Mouse (Mus musculus) cerebellum, adult (tissue): ENCODE data around the gene Gp1ba.
A peak's percentile ranks its signal among the peaks of the same experiment; 100 is the strongest.

Source experiments
- ATAC-seq: cut with Nextera tagmentation; 2 replicates; pipeline ENCODE4 v1.9.2; 2017; ENCODE audit warnings: mild to moderate bottlenecking, moderate library complexity, mixed read lengths; ENCODE audit not compliant: insufficient number of reproducible peaks, low FRiP score, low TSS enrichment

The Gp1ba gene

DNA sequence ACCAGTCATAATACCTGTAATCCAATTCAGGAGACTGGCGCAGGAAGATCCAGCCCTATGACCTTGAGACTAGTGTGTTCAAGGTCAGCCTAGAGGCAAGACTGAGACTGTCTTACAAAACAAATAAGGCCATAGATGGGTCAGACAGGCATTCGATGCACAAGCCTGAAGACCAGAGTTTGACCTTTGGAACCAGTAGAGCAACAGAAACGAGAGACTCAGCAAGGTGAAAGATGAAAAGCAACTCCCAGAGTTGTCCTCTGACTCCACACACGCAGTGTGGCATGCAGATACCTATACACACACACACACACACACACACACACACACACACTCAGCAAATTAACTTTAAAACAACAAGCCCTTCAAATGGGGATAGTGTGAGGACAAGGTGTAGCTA is 12.0 kb upstream of the Gp1ba start:
- ATAC-seq = no peak

DNA sequence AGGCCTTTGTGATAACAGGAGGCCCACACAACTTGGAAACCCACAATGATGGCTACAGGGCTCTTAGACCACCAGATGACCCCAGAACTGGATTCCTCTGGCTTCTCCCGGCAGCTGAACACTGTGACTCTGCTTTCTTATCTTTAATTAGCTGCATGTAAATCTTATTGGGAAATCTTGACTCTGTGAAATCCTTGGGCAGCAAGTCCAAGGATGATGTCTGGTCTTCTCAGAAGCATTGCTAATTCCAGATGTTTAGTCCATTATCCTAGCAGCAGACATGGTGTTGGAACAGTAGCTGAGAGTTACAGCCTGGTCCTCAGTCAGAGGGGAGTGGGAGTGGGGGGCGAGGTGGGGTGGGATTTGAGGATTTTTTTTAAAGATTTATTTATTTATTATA is 10.5 kb upstream of the Gp1ba start:
- no peak for ATAC-seq

DNA sequence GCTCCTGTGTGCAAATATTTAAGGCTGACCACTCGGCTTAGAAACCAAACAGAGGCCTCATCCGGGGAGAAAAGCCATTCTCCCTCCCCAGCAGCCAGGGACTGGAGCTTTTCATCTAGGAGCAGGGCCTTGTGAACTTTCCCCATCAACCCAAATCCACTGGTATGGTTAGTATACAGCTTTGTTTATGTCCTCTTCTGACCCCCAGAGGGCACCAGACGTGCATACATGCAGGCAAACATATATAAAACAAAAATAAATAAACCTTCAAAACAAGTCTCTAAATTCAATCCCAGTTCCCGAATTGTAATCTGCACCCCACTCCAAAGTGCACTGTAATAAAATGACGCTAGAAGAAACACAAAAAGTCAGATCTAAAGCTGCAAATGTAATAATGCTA is 9.4 kb upstream of the Gp1ba start:
- no peak for ATAC-seq

DNA sequence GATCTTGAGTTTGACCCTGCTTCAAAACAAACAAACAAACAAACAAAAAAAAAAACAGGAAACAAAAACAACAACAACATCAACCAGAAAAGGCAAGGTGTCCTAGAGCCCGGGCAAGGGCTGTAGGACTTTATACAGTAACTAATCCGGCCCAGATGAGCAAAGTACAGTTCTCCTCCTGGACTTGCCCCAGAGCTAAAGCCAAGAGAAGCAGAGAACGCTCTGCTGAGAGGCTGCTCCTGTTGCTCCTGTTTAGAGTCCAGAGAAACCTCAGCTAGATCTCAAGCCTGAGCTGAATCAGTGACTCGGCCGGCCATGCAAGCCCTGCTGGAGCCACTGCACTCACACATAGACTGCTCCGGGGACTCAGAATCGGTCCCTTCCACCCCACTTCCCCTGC is 8.8 kb upstream of the Gp1ba start:
- no peak for ATAC-seq

DNA sequence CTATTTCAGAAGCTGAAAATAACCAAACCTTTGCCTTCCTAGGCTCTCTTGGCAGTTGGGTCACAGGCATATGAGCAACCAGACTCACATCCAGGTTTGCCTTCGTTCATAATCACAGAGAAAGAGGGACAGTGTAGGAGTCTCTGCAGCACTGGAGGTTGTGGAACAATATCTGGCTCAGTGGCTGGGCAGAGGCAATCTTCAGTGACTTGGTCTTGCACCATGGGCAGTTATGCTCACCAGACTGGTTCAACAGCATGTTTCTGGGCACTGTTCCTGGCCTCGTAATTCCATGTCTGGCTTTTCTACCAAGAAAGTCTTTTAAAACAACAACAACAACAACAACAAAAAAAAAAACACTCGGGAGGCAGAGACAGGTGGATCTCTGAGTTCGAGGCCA is 3.3 kb upstream of the Gp1ba start:
- no peak for ATAC-seq

DNA sequence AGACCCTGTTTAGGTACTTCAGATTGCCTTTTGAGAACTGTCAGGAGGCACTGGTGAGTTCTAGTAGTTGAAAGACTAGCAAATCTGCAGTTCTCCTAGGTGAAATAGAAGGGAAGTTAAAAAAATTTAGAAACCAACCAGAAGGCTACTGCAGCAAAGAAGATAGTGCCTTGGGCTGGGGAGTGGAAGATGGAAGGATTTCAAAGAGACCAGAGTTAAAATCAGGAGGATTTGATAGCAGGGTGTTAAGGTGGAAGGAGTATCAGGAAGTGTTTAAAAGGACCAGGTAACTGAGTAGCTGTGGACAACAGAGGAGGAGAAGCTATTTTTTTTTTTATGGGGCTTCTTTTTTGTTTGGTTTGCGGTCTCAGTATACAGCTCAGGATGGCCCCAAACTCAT is 1.2 kb upstream of the Gp1ba start:
- ATAC-seq = no peak

DNA sequence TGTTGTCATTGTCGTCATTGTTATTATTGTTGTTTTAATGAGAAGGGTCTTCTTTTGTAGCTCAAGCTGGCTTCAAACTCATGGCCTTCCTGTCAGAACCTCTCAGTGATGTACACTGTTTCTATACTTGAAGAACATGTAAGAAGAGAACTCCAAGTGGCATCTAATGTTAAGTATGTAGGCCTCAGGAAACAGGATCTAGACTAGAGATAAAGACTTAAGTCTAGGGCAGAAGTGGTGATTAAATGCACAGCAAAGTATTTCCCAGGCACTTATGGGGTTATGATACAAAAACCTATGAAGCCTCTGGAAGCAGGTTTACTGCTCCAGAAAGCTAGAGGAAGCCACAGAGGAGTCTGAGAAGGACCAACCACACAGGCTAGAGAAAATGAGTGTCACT is 629 bp upstream of the Gp1ba start:
- no peak for ATAC-seq

DNA sequence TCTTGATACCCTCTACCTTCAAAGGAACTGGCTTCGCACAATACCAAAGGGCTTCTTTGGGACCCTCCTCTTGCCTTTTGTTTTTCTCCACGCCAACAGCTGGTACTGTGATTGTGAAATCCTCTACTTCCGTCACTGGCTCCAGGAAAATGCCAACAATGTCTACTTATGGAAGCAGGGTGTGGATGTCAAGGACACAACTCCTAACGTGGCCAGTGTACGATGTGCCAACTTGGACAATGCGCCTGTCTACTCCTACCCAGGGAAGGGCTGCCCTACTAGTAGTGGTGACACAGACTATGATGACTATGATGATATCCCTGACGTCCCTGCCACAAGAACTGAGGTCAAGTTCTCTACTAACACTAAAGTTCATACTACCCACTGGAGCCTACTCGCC is 1.1 kb downstream of the Gp1ba start:
- no peak for ATAC-seq

DNA sequence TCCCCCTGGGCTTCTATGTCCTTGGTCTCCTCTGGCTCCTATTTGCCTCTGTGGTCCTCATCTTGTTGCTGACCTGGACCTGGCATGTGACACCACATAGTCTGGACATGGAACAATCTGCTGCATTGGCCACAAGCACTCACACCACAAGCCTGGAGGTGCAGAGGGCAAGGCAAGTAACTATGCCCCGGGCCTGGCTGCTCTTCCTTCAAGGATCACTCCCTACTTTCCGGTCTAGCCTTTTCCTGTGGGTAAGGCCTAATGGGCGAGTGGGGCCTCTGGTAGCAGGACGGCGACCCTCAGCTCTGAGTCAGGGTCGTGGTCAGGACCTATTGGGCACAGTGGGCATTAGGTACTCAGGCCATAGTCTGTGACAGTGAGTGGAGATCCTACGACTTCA is 2.3 kb downstream of the Gp1ba start:
- no peak for ATAC-seq

DNA sequence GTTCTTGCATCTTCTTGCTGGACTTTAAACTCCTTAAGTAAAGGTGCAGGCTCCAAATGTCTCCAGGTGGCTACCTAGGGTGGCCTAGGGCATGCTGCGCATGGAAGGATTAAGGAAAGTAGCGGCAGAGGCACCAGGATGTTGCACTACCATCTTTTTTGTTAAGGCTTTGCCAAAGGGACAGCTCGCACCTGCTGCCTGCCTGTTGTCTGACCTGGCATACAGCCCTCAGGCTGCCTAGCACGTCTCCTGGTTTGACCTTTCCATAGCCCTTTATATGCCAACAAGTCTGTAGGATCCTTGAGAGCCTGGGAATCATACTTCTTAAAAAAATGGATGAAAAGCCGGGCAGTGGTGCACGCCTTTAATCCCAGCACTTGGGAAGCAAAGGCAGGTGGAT is 4.1 kb downstream of the Gp1ba start:
- no peak for ATAC-seq

DNA sequence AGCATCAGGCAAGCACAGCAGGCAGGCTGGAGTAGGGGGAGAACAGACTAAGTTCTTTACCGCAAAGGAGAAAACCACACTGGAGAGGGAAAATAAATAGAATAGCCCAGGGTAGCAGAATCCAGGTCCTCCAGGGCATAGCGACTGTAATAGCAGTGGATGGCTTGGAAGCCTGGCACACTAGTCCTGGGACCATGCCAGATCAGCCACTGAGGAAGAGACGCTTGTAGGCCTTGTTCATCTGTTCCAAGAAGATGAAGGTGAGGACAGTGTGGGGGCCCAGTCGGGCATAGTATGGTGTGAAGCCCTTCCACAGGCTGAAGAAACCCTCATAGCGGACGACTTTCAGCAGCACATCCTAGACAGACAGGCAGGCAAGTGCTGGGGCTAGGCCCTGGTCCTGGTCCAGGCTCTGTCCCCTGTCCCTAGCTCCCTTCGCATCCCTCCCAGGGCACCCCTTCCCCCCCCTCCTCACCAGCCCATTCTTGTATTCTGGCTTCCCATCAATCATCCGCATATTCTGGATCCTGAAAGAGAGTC is 5.7 kb downstream of the Gp1ba start:
- no peak for ATAC-seq

DNA sequence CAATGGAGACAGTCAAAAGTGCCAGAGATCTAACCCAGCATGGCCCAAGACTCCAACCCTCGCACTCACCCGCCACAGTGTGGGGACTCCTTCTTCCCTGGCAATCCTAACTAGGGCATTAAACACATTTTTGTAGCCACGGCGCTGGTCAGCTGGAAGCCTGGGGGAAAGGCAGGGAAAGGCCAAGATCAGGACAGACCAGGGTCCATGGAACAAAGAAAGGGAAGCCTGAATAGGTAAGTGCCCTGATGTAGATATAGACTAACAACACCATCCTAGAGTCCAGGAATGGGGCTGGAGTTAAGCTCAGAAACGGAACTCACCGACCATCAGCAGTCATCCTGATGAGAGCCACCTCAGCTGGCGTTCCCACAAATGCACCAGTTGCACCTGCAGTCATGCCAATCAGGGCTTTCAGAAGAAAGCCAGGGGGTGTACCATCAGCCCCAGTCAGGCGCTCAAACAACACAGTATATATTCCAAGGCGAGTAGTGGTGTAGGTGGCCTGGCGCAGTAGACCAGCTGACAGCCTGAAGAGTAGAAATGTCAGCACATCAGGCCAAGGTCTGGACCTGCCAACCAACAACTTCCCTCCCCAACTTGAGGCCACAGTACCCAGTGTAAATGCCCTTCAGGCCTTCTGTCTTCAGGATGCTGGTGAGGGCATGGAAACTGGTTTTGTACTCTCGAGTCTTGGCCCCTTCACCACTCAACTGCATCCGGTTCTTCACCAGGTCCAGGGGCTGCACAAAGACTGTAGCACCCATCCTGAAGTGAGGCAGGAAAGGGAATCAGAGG is 6.7 kb downstream of the Gp1ba start:
- no peak for ATAC-seq

DNA sequence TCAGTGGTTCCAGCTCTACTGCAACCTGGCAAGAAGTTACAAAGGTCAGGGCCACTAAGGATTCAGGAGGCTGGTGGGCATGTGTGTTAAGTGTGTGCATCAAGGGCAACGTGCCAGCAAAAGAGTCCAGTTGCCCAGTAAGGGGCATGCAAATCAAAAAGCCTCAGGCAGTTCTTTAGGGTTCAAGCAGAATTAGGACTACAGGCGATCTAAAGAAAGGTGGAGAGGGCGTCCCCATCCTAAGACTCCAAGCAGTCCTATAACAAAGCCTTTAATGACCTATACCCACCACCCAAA is 7.3 kb downstream of the Gp1ba start:
- ATAC-seq = 0 out of 2 replicates have a peak, but pooled peaks have one; percentile 26

DNA sequence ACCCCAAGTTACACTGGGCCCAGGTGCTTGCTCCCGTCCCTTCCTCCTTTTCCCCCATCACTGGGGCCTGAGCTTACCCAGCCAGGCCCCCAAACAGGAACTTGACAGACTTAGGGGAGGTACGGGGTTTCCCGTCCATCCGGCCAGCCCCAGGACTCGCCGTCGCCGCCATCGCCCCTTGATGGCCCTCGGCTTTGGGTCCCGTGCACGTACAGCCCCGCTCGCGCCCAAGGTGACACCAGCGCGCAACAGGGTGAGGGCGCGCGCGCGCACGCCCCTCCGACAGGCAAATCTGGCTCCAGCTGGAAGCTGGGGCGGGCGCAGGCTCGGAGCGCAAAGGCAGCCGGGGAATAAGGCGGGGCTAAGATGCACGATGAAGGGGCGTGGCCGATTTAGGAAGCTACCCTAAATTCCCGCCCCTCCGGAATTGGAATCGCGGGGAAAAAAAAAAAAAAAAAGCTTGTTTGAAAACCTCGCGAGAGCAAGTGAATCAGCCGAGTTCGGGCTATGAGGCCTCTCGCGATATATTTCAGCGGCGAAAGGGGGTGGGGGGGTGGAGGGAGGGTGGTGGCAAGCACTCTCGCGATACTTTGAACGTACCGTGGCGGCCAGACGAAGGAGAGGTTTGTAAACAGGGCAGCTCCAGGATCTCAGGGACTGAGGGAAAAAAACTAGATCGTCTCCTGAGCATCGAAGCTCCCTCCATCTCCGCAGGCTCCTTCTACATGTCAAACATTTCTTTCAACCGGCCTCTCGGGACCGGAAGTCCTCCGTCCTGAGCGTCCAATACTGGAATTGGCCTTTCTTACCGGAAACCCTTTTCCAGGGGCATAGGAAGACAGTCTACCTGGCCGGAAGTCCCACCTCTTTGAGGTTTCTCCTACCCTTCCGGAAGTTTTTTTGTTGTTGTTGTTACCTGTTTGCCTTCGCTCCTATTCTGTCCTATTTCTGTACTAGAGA is 8.0 kb downstream of the Gp1ba start, which contains the start of the genes Rnf167 and Slc25a11:
Rnf167 (plus strand) TSS at position 545 of the 960 bp plus-strand sequence.
Slc25a11 (minus strand) TSS at position 789 of the 960 bp plus-strand sequence.
- ATAC-seq = peak; percentile 66; the same call in 1 of the 2 replicates

DNA sequence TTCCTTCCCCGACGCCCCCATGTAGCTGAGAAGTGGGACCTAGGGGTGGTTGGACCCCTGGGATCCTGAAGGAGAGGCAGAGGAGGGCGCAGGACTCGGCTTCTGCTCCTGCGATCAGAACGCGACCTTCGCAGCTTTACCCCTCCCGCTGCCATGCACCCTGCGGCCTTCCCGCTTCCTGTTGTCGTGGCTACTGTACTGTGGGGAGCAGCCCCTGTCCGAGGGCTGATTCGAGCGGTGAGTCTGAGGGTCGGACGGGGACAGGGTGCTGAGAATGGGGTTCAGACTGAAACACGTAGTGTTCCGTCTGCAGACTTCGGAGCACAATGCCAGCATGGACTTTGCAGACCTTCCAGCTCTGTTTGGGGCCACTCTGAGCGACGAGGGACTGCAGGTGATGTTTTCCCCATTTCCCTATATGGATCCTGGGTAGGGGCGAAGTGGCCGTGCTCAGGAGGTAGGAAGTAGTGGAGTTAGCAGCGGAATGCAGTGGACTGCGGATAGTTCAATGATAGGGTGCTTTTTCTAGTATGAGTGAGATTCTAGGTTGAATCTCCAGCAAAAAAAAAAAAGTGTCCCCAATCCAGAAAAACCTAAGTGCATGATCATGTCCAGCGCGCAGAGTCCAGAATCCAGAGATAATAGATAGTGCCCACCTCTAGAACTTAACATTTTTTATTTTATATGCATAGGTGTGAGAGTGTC is 8.9 kb downstream of the Gp1ba start:
- no peak for ATAC-seq

DNA sequence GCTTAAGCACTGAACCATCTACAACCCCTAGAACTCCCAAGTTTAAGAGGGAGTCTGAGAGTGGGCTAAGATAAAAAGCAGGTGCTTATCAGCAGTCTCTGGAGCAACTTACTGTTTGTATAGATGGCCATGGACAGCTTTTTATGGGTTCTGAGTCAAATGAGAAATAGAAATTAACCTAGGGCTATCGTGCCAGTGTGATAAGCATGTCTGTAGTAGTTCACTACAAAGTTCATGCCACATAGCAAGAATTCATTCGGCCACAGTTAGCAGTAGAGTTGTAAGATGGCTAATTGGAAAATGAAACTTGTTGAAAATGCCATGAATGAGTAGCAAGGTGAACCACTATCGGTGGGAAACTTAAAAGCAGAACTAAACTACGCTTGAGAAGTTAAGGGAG is 9.6 kb downstream of the Gp1ba start:
- ATAC-seq = no peak

DNA sequence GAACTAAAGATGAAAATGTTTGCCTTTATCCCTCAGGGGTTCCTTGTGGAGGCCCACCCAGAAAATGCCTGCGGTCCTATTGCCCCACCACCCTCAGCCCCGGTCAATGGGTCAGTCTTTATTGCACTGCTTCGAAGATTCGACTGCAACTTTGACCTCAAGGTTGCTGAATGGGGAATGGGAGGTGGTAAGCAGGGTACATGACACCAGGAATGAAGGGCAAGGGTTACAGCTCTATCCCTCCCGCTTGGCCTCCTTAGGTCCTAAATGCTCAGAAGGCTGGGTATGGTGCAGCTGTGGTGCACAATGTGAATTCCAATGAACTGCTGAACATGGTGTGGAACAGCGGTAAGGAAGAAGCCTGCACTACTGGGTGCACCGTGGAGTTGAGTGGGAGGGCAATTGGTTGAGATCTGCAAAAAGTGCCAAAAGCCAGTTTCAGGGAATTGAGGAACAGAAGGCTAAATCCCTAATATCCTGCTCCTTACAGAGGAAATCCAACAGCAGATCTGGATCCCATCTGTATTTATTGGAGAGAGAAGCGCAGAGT is 10.3 kb downstream of the Gp1ba start:
- no peak for ATAC-seq

DNA sequence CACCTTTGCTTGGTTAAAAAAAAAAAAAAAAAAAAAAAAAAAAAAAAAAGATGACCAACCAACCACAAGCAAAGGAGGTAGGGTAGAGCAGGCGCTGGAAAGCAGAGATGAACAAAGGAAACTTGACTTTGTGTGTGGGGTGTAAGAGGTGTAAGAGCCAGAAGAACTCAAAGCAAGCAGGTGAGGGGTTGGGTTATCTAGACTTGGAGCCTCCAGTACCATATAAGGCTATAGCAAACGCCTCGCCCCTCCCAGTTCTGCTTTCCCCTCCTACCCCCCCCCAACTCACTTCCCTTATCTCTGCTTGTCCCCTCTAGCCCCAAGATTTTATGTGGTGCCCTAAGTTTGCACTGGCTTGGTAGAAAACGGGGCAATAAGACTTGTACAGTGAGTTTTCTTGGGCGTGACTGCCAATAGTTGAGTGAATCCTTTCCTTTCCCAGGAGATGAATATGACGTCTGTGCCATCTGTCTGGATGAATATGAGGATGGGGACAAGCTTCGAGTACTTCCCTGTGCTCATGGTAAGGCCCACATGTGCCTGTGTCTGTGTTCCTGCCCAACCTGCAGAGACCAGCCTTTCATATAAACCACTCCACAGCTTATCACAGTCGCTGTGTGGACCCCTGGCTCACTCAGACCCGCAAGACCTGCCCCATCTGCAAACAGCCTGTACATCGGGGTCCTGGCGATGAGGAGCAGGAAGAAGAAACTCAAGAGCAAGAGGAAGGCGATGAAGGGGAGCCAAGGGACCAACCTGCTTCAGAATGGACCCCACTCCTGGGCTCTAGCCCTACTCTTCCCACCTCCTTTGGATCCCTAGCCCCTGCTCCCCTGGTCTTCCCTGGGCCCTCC is 11.6 kb downstream of the Gp1ba start:
- no peak for ATAC-seq

DNA sequence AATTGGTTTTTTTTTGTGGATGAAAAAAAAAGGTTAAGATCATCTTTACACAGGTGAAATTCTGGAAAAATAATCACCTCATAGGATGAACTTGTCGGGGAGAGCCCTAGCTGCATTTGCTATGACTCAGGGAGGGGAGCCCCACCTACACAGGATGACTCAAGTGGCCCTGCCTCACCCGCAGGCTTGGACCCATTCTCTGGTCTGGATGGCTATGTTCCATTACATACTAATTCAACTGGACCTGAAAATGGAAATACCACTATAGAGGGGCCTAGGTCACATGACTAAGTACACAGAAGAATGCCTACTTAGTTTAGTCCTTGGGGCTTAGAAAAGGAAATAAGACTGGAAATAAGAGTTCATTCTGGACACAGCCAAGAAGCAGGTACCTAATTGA is 12.5 kb downstream of the Gp1ba start:
- ATAC-seq = no peak
